Mouse (Mus musculus): ENCODE data around the gene Tbc1d8. TPM values are rescaled to one million over a fixed set of nuclear protein-coding genes. Genes with fewer than 3 reads are reported as not detected.

Gene Tbc1d8
- polyA plus RNA-seq, 1 experiment from 2014 or later, result 3.0 TPM

DNA sequence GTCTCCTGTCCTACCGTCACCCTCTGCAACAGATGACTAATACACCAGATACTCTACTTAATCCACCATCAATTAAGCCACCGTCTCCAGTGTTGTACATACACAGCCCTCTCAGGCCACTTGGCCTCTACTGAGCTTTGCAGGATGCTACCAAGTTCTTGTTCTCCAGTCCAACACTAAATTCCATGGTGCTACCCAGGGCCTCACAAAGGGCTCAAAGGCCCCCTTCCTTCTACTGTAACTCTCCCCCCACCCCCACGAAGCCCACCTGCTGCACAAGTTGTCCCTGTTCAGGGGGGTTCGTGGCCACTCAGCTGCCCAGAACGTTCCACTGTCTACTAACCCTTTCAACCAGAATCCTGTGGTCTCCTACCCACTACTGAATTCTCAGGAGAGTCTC is 1.5 kb downstream of the Tbc1d8 start:
- Histone ChIP-seq H3K9me3 (replicated peaks) (no peaks in the 10 kb centered on the region), H3K4me2 (peak overlapping the region; percentile 99), H3K27me3 (no peaks in the 10 kb centered on the region), H3K4me3 (replicated peaks) (peak overlapping the region; percentile 84), H3K27ac (no peak overlapping the region), H3K36me3 (no peaks in the 10 kb centered on the region; the same call in 1 of the 2 replicates), H3K9ac (0 out of 2 replicates have a peak overlapping the region, but pooled peaks have one; percentile 15), H3K4me1 (replicated peaks) (peaks cover 45% of the 10 kb centered on the region)
- ATAC-seq (ENCODE audit: low read depth), result no peak
- WGBS (ENCODE audit: insufficient replicate concordance), result 64% methylated on average over 5 of the region's 5 CpGs
- no peak for DNase-seq

DNA sequence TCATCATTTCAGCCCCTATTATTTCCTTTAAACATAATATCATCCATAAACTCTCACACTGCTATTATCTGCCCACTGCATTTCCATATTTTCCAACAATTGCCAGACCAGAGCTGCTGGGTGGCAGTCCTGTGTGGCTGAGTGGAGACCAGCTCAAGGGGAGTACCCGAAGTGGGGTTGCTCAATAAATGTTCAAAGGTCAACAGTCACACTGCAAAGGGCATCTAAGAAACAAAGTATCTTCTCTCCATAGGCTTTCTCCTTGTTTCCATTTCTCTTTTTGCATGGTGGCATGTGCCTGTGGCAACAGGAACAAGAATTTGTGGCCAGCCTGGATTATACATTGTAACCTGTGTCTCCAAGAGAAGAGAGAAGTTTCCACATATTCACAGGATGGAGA is 2.2 kb downstream of the Tbc1d8 start:
- no peak overlapping the region for H3K9ac ChIP-seq
- H3K4me2 ChIP-seq, result peak overlapping the region; percentile 99
- H3K4me3 ChIP-seq (replicated peaks), result no peak overlapping the region
- DNase-seq (no peak), ATAC-seq (ENCODE audit: low read depth) (no peak)
- no peaks in the 10 kb centered on the region for H3K27me3 ChIP-seq
- no peak overlapping the region for H3K27ac ChIP-seq
- peaks cover 48% of the 10 kb centered on the region for H3K4me1 ChIP-seq (replicated peaks)
- 68% methylated on average over 1 of the region's 1 CpGs for WGBS (ENCODE audit: insufficient replicate concordance)
- H3K9me3 ChIP-seq (replicated peaks), result no peaks in the 10 kb centered on the region
- H3K36me3 ChIP-seq, result no peaks in the 10 kb centered on the region; the same call in 1 of the 2 replicates

DNA sequence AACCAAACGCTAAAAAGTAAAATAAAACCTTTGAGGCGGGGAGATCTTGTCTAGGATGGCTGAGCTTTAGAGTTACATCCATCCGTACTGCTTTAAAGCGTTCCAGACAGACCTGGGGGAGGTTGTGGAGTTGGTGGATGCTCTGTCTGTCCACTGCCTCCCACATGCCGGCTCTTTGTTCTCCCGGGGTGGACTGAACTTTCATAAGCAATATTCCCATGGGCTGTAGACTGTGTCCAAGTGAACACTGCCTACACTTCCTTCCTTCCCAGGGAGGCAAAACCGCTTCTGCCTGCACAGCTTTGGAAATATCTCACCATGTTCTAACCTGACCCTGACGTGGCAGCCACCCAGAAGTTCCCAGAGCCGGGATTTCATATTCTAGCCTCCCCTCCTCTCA is 4.0 kb downstream of the Tbc1d8 start:
- Histone ChIP-seq H3K9me3 (replicated peaks) (0 out of 2 replicates have a peak, but pooled peaks cover 3% of the 10 kb centered on the region), H3K9ac (no peak overlapping the region), H3K4me2 (no peak overlapping the region), H3K27ac (no peak overlapping the region), H3K36me3 (no peaks in the 10 kb centered on the region; the same call in 1 of the 2 replicates), H3K4me1 (replicated peaks) (peaks cover 60% of the 10 kb centered on the region), H3K4me3 (replicated peaks) (no peak overlapping the region), H3K27me3 (no peaks in the 10 kb centered on the region)
- ATAC-seq (ENCODE audit: low read depth) (no peak), DNase-seq (no peak)
- 78% methylated on average over 9 of the region's 9 CpGs for WGBS (ENCODE audit: insufficient replicate concordance)

DNA sequence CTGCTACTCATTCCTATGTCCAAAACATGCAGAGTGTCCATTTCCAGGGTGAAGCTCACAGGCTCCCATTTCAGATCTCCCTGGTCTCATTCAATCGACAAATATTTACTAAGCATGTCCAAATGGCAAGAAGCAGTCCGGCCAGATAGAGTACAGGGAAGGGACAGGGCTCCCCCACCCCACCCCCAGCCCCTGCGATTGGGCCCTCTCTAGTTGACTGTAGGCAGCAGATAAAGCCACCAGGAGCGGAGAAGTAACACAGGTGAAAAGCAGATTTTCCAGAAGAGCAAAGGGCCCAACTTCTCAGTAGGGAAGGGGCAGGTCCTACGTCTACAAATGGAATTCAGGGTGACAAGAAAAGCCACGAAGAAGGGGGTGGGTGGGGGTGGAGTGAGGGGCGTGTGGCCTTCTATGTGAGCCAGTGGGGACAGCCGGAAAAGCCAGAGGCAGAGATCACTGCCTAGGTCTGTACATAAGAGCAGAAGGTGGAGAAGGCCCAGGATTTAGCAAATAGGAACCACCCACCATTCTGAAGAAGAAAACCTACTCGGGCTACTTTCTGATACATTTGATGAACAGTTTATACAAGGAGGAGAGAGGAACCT is 7.2 kb downstream of the Tbc1d8 start:
- H3K4me1 ChIP-seq (replicated peaks), result peaks cover 62% of the 10 kb centered on the region
- H3K27me3 ChIP-seq, result no peaks in the 10 kb centered on the region
- peak overlapping the region; percentile 42; the same call in 1 of the 2 replicates for H3K9ac ChIP-seq
- 0 out of 2 replicates have a peak, but pooled peaks cover 3% of the 10 kb centered on the region for H3K9me3 ChIP-seq (replicated peaks)
- peak overlapping the region; percentile 49 for H3K27ac ChIP-seq
- peak overlapping the region; percentile 39 for H3K4me2 ChIP-seq
- ATAC-seq (ENCODE audit: low read depth), result peak; percentile 80
- WGBS (ENCODE audit: insufficient replicate concordance), result 24% methylated on average over 9 of the region's 9 CpGs
- no peaks in the 10 kb centered on the region; the same call in 1 of the 2 replicates for H3K36me3 ChIP-seq
- H3K4me3 ChIP-seq (replicated peaks), result no peak overlapping the region
- DNase-seq, result no peak

DNA sequence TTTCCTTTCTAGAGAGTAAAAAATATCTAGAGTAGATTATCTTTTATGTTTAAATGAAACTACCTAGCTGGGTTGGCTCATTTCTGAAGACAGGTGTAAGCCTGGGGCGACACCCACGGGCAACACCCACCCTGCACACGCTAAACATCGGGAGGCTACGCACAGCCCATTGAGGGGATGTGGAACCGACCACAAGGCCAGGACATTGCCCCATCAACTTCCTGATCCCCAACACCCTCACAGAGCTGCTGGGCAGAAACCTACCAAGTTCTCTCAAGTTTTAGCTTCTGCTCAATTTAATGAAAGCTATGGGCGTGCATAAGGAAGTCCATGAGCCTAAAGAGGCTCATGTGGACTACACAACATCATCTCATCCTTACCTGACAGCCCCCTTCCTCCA is 9.6 kb downstream of the Tbc1d8 start:
- no peak overlapping the region for H3K4me3 ChIP-seq (replicated peaks)
- DNase-seq (no peak), ATAC-seq (ENCODE audit: low read depth) (no peak)
- no peak overlapping the region for H3K4me2 ChIP-seq
- 0 out of 2 replicates have a peak, but pooled peaks cover 3% of the 10 kb centered on the region for H3K9me3 ChIP-seq (replicated peaks)
- no peaks in the 10 kb centered on the region for H3K27me3 ChIP-seq
- H3K27ac ChIP-seq, result no peak overlapping the region
- H3K4me1 ChIP-seq (replicated peaks), result peaks cover 70% of the 10 kb centered on the region
- WGBS (ENCODE audit: insufficient replicate concordance), result 35% methylated on average over 7 of the region's 7 CpGs
- no peaks in the 10 kb centered on the region for H3K36me3 ChIP-seq
- no peak overlapping the region for H3K9ac ChIP-seq

DNA sequence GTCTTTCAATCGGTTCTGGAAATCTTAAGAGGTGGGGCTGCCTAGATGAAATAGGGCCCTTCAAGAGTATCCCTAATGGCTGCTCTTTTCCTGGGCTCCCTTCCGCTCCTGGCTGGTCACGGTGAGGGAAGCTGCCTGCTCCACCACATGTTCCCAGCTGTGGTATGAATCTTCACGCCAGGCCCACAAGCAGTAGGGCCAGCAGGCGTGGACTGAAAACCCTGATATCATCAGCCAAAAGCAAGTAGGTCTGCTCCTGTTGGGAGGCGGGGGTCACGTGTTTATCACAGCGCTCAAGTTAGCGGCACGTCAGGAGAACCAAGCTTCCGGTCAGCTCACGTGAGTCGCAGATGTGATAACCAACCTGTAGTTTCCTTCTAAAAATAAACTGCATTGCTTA is 12.0 kb downstream of the Tbc1d8 start:
- Histone ChIP-seq H3K4me2 (no peak overlapping the region), H3K4me3 (replicated peaks) (no peak overlapping the region), H3K9ac (no peak overlapping the region), H3K4me1 (replicated peaks) (peaks cover 81% of the 10 kb centered on the region), H3K27ac (no peak overlapping the region), H3K27me3 (no peaks in the 10 kb centered on the region), H3K36me3 (no peaks in the 10 kb centered on the region), H3K9me3 (replicated peaks) (0 out of 2 replicates have a peak, but pooled peaks cover 3% of the 10 kb centered on the region)
- DNase-seq, result no peak
- no peak for ATAC-seq (ENCODE audit: low read depth)
- WGBS (ENCODE audit: insufficient replicate concordance), result 67% methylated on average over 13 of the region's 13 CpGs

DNA sequence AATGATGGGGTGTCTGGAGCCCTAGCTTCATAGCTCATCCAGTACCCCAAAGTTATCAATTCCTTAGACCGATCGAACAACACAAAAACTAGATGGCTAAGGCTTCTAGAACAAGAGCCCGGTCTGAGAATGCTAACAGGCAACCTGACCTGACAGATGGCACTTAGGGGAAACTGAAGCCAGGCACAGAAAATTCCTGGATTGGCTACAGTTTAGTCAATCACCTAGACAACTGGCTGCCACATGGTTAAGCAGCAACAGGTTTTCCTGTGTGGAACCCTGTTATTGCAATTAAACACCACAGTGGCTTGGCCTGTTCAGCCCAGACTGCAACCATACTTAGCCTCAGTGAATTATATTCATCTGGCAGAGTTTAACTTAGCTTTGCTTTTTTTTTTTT is 13.8 kb downstream of the Tbc1d8 start:
- H3K27me3 ChIP-seq, result no peaks in the 10 kb centered on the region
- no peak overlapping the region for H3K9ac ChIP-seq
- H3K4me1 ChIP-seq (replicated peaks), result peaks cover 84% of the 10 kb centered on the region
- no peaks in the 10 kb centered on the region for H3K36me3 ChIP-seq
- no peak for ATAC-seq (ENCODE audit: low read depth)
- 87% methylated on average over 3 of the region's 3 CpGs for WGBS (ENCODE audit: insufficient replicate concordance)
- no peak overlapping the region for H3K27ac ChIP-seq
- H3K4me3 ChIP-seq (replicated peaks), result no peak overlapping the region
- no peaks in the 10 kb centered on the region for H3K9me3 ChIP-seq (replicated peaks)
- H3K4me2 ChIP-seq, result no peak overlapping the region
- DNase-seq, result no peak

DNA sequence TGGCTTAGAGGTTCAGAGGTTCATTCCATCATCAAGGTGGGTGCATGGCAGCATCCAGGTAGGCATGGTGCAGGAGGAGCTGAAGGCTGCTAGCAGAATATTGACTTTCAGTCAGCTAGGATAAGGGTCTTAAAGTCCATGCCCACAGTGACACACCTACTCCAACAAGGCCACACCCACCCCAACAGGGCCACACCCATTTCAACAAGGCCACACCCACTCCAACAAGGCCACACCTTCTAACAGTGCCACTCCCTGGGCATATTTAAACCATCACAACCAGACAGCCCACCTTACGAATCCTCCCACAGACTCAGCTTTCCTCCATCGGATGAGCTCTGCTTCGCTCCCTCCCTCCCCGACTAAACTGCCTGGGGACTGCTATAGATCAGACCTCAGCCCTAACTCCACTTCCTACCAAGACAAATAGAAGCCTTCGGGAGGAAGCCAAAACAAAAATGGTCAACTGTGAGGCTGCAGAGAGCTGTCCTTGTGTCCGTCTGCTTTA is 15.6 kb downstream of the Tbc1d8 start:
- H3K27ac ChIP-seq, result peak overlapping the region; percentile 9; the same call in 1 of the 2 replicates
- no peaks in the 10 kb centered on the region for H3K27me3 ChIP-seq
- WGBS (ENCODE audit: insufficient replicate concordance), result 74% methylated on average over 6 of the region's 6 CpGs
- ATAC-seq (ENCODE audit: low read depth), result peak; percentile 58
- no peaks in the 10 kb centered on the region for H3K36me3 ChIP-seq
- peaks cover 77% of the 10 kb centered on the region for H3K4me1 ChIP-seq (replicated peaks)
- no peaks in the 10 kb centered on the region for H3K9me3 ChIP-seq (replicated peaks)
- no peak overlapping the region for H3K4me3 ChIP-seq (replicated peaks)
- H3K9ac ChIP-seq, result no peak overlapping the region
- H3K4me2 ChIP-seq, result no peak overlapping the region
- DNase-seq, result peak; percentile 36

DNA sequence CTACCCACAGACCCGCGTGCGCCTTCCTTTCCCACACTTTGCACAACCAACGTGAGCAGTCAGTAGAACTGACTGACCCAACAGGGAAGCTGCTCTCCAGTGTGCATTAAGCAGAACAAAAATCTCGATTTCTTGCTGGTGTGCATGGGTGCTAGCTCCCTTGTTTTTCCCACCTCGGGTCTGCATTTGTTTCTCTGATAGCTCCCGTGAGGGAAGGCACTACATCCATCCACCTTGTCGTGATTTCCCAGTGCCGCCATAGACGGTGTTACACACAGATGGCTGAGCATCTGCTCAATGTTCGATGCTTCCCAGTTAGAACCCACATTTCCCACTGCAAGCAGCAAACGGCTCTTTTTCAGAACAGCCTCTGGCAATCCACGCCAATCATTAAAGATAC is 16.5 kb downstream of the Tbc1d8 start:
- H3K4me1 ChIP-seq (replicated peaks), result peaks cover 70% of the 10 kb centered on the region
- DNase-seq, result no peak
- H3K4me3 ChIP-seq (replicated peaks), result no peak overlapping the region
- H3K4me2 ChIP-seq, result no peak overlapping the region
- WGBS (ENCODE audit: insufficient replicate concordance), result 80% methylated on average over 13 of the region's 13 CpGs
- no peaks in the 10 kb centered on the region for H3K27me3 ChIP-seq
- no peaks in the 10 kb centered on the region for H3K9me3 ChIP-seq (replicated peaks)
- H3K36me3 ChIP-seq, result no peaks in the 10 kb centered on the region
- ATAC-seq (ENCODE audit: low read depth), result no peak
- 0 out of 2 replicates have a peak overlapping the region, but pooled peaks have one; percentile 76 for H3K27ac ChIP-seq
- no peak overlapping the region for H3K9ac ChIP-seq

DNA sequence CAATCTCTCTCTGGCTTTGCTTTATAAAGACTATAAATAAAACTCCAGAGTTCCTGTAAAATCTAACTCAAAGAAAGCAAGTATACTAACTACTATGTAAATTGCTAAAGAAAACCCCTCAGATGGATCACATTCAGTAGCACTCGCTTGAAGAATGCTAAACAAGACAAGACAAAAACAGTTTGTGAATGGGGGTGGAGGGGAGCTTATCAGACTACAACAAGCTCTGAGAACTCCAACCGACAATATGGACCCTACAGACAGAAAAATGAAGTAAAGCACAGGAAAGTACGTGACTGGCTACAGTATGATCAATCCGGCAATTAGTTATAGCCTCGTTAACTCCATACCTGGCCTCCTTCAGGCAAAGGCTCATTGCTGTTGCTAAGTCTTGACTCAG is 18.1 kb downstream of the Tbc1d8 start:
- 15% methylated on average over 5 of the region's 5 CpGs for WGBS (ENCODE audit: insufficient replicate concordance)
- ATAC-seq (ENCODE audit: low read depth), result peak; percentile 62
- no peaks in the 10 kb centered on the region for H3K27me3 ChIP-seq
- H3K9me3 ChIP-seq (replicated peaks), result no peaks in the 10 kb centered on the region
- no peak overlapping the region for H3K4me3 ChIP-seq (replicated peaks)
- peak overlapping the region; percentile 26; the same call in 1 of the 2 replicates for H3K4me2 ChIP-seq
- H3K36me3 ChIP-seq, result no peaks in the 10 kb centered on the region
- peaks cover 70% of the 10 kb centered on the region for H3K4me1 ChIP-seq (replicated peaks)
- peak overlapping the region; percentile 34; the same call in 1 of the 2 replicates for H3K9ac ChIP-seq
- no peak for DNase-seq
- H3K27ac ChIP-seq, result peak overlapping the region; percentile 76

DNA sequence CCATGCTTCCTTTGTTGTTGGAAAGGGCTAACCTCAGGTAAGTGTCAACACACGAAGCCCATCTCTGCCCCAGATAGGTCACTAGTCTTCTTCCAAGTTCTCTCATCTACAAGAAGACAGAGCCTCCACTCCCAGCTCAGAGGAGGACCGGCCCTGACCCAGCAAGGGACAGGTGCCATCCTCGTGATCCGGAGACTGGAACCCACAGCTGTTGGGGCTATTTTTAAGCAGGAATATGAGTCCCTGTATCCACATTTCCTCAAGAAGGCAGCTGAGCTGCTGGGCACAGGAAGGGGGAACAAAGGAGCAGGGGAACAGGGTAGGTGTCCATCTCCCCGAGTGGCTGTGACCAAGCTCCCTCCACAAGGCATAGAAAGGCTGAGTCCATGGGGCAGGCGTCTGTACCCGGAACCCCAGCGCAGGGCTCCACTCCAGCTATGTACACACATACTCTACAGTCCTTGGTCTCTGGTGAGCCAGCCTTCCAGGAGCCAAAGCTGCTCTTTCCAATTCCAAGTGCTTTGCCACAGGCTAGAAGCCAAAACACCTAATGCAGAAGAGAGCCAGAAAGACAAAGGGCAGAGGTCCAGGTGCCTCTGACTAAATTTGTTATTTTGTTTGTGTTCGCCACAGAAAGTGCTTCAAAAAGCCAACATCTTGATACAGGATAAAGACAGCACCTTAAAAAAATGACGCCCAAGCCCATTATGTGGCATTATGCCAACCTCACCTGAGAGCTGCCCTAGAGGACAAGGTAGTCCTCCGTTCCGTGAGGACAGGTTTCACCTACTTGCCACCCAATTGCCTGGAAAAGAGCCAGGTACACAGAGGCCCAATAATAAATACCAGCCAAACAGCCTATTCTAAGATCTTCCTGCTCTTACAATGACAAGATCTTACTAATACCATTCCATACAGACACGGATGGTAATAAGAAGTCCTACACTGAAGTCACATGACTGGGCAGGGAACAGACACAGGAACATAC is 20.4 kb downstream of the Tbc1d8 start:
- WGBS (ENCODE audit: insufficient replicate concordance), result 77% methylated on average over 13 of the region's 13 CpGs
- Histone ChIP-seq H3K4me1 (replicated peaks) (peaks cover 83% of the 10 kb centered on the region), H3K4me3 (replicated peaks) (no peak overlapping the region), H3K27me3 (no peaks in the 10 kb centered on the region), H3K9me3 (replicated peaks) (no peaks in the 10 kb centered on the region), H3K9ac (no peak overlapping the region), H3K36me3 (no peaks in the 10 kb centered on the region), H3K4me2 (no peak overlapping the region), H3K27ac (no peak overlapping the region)
- no peak for ATAC-seq (ENCODE audit: low read depth)
- DNase-seq, result no peak

Data from liver, embryonic 13.5 days (tissue).